Mouse (Mus musculus): ENCODE measurements around the gene Fut1.
"Not testable (repeated sequence)": the region's sequence is repeated elsewhere in the genome, so short reads cannot be mapped to it uniquely, and the experiment has no call there.

Gene Fut1

GRCm38 (mm10) chr7:45638623-45639401 is 21.7 kb downstream of the Fut1 start:
- DNase-seq (ENCODE audit: low spot score in 2 of 2), result no peak

- DNase-seq (ENCODE audit: low spot score in 2 of 2), result no peak
Measured at GRCm38 (mm10) chr7:45639561-45640027, 22.5 kb downstream of the Fut1 start, which contains the start of gene Mamstr. TSS of gene Mamstr (plus strand) at chr7:45639977.

- no peak for DNase-seq (ENCODE audit: low spot score in 2 of 2)
Measured at GRCm38 (mm10) chr7:45640191-45640957, 23.3 kb downstream of the Fut1 start.

GRCm38 (mm10) chr7:45641391-45642040 is 24.4 kb downstream of the Fut1 start:
- DNase-seq (ENCODE audit: low spot score in 2 of 2), result no peak

- DNase-seq (ENCODE audit: low spot score in 2 of 2), result no peak
Measured at GRCm38 (mm10) chr7:45642083-45642482, 25.0 kb downstream of the Fut1 start.

GRCm38 (mm10) chr7:45642503-45643255 is 25.6 kb downstream of the Fut1 start:
- no peak for DNase-seq (ENCODE audit: low spot score in 2 of 2)

- peak; percentile 57 to 58 for DNase-seq (ENCODE audit: low spot score in 2 of 2)
Measured at GRCm38 (mm10) chr7:45643441-45644178, 26.5 kb downstream of the Fut1 start.

GRCm38 (mm10) chr7:45644183-45644582 is 27.1 kb downstream of the Fut1 start:
- no peak for DNase-seq (ENCODE audit: low spot score in 2 of 2)

- DNase-seq (ENCODE audit: low spot score in 2 of 2), result no peak
Measured at GRCm38 (mm10) chr7:45644872-45645590, 27.9 kb downstream of the Fut1 start.

- no peak for DNase-seq (ENCODE audit: low spot score in 2 of 2)
Measured at GRCm38 (mm10) chr7:45645591-45645971, 28.5 kb downstream of the Fut1 start.

GRCm38 (mm10) chr7:45646671-45647070 is 29.6 kb downstream of the Fut1 start:
- DNase-seq (ENCODE audit: low spot score in 2 of 2), result no peak

- DNase-seq (ENCODE audit: low spot score in 2 of 2), result no peak
Measured at GRCm38 (mm10) chr7:45649351-45649750, 32.3 kb downstream of the Fut1 start.

- DNase-seq (ENCODE audit: low spot score in 2 of 2), result not testable (repeated sequence)
Measured at GRCm38 (mm10) chr7:45650484-45650883, 33.4 kb downstream of the Fut1 start.

GRCm38 (mm10) chr7:45654424-45655047 is 37.4 kb downstream of the Fut1 start:
- DNase-seq (ENCODE audit: low spot score in 2 of 2), result no peak

- no peak for DNase-seq (ENCODE audit: low spot score in 2 of 2)
Measured at GRCm38 (mm10) chr7:45660746-45661478, 43.8 kb downstream of the Fut1 start.

- DNase-seq (ENCODE audit: low spot score in 2 of 2), result not testable (repeated sequence)
Measured at GRCm38 (mm10) chr7:45661702-45662101, 44.6 kb downstream of the Fut1 start.

GRCm38 (mm10) chr7:45665303-45666138 is 48.4 kb downstream of the Fut1 start:
- no peak for DNase-seq (ENCODE audit: low spot score in 2 of 2)

GRCm38 (mm10) chr7:45666161-45666560 is 49.1 kb downstream of the Fut1 start, which contains the start of gene Fut2:
TSS of gene Fut2 (minus strand) at chr7:45666394.
- DNase-seq (ENCODE audit: low spot score in 2 of 2), result no peak

Data from spleen, postnatal 14 days (tissue).